Mouse (Mus musculus) midbrain, embryonic 14.5 days (tissue): ENCODE data around the gene Gramd1c. TPM values are rescaled to one million over a fixed set of nuclear protein-coding genes. Genes with fewer than 3 reads are reported as not detected.
A peak's percentile ranks its signal among the peaks of the same experiment; 100 is the strongest.

Experiments used
- ATAC-seq: fragments of 200-750 bp; cut with Nextera tagmentation; 2 replicates; pipeline ENCODE4 v1.8.0; 2017; ENCODE audit warnings: moderate number of reproducible peaks, moderate library complexity; ENCODE audit not compliant: low FRiP score, low TSS enrichment
- DNase-seq: peaks from one replicate; pipeline ENCODE4 v3.0.0-alpha.2; 2015
- H3K27ac ChIP-seq: fragments of 300-500 bp; sonication (generic); replicated peaks from 2 replicates; pipeline ENCODE4 v1.5.1; 2014; ENCODE audit warnings: mild to moderate bottlenecking, low read depth, low read length, moderate library complexity
- H3K27me3 ChIP-seq: fragments of 300-500 bp; sonication (generic); 2 replicates; pipeline ENCODE4 v1.6.1; 2014; ENCODE audit warnings: low read length, control low read depth, mixed read lengths; ENCODE audit not compliant: control insufficient read depth, insufficient read depth
- H3K36me3 ChIP-seq: fragments of 300-500 bp; sonication (generic); 2 replicates; pipeline ENCODE4 v1.6.1; 2014; ENCODE audit warnings: low read length, control low read depth; ENCODE audit not compliant: control insufficient read depth, insufficient read depth
- H3K4me1 ChIP-seq: fragments of 300-500 bp; sonication (generic); 2 replicates; pipeline ENCODE4 v1.6.1; 2014; ENCODE audit warnings: mild to moderate bottlenecking, antibody characterized with exemption, low read length, control low read depth; ENCODE audit not compliant: control insufficient read depth, insufficient read depth
- H3K4me2 ChIP-seq: fragments of 300-500 bp; sonication (generic); 2 replicates; pipeline ENCODE4 v1.6.1; 2014; ENCODE audit warnings: mild to moderate bottlenecking, low read length, moderate library complexity
- H3K4me3 ChIP-seq: fragments of 300-500 bp; sonication (generic); replicated peaks from 2 replicates; pipeline ENCODE4 v1.5.1; 2014; ENCODE audit warnings: low read depth, low read length
- H3K9ac ChIP-seq: fragments of 300-500 bp; sonication (generic); replicated peaks from 2 replicates; pipeline ENCODE4 v1.6.1; 2014; ENCODE audit warnings: mild to moderate bottlenecking, low read length, moderate library complexity
- H3K9me3 ChIP-seq: fragments of 300-500 bp; sonication (generic); 2 replicates; pipeline ENCODE4 v1.6.1; 2016; ENCODE audit warnings: low read length, control low read depth, mixed read lengths; ENCODE audit not compliant: control insufficient read depth
- WGBS: fragments of 180-500 bp; shearing (Covaris S2); extraction: QIAGEN DNeasy Blood & Tissue Kit; methylation state at CpG from one replicate; pipeline ENCODE4 v1.1.7; 2014; 5-methylcytosine and 5-hydroxymethylcytosine counted together
- polyA plus RNA-seq: library from polyadenylated mRNA; unstranded; fragments of >200 nt; fragmentation: Nextera tagmentation; extraction: Ambion mirVana; gene quantifications from 2 replicates; pipeline ENCODE4 v1.2.1, GENCODE M21; 2014

Gramd1c gene
- polyA plus RNA-seq, 1 experiment from 2014 or later = 1.9 TPM

DNA sequence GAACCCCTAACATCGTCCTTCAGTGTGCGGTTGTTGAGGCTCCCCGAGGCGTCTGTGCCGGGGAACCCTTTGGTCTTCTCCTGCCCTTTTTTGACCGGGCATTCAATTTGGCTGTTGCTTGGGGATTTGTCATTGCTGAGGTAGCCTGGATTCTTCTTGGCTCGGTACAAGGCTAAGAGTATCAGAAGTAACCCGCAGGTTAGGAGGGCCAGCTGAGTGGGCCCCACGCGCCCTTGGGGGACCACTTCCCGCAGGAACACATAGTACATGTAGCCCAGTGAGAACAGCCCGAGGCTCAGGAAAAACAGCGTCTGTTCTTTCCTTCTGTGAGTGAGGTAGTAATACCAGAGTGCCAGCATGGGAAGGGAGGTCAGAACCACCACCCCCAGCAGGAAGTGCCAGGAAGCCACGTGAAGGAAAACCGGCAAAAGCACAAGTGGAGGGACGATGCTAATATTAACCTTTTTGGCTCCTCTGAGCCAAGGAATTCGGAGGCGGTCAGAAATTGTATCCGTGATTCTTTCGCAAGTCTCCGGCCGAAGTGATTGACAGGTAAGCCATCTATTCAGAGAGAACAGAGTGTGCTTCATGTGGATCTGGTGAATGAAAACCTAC lies 89.4 kb downstream of the Gramd1c start:
- Histone ChIP-seq H3K9ac (no peak overlapping the region), H3K4me3 (no peak overlapping the region), H3K9me3 (no peaks in the 10 kb centered on the region), H3K4me2 (no peak overlapping the region), H3K27ac (no peak overlapping the region), H3K27me3 (no peaks in the 10 kb centered on the region), H3K4me1 (no peaks in the 10 kb centered on the region), H3K36me3 (no peaks in the 10 kb centered on the region)
- no peak for ATAC-seq
- DNase-seq = no peak
- WGBS = 76% methylated on average over 22 of the region's 22 CpGs

DNA sequence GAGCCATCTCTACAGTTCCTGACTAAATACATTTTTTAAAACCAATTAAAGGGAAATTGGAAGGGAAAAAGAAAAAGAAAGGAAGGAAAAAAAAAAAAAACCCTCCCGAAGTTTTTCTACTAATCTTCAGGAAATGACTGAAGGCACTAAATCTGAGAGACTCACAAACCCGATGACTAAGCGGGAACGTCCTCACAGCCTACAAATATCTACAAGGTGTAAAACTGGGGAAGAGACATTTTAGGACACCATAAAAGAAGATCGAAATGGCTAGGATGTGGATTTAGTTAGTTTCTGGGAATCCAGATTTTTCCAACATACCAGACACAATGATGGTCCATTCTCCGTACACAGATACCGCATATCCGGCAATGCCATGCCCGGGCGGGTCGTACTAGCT lies 90.0 kb downstream of the Gramd1c start:
- no peak overlapping the region for H3K4me3 ChIP-seq
- DNase-seq = no peak
- H3K4me1 ChIP-seq = no peaks in the 10 kb centered on the region
- no peaks in the 10 kb centered on the region for H3K9me3 ChIP-seq
- no peak overlapping the region for H3K4me2 ChIP-seq
- ATAC-seq = no peak
- no peak overlapping the region for H3K9ac ChIP-seq
- H3K36me3 ChIP-seq = no peaks in the 10 kb centered on the region
- H3K27me3 ChIP-seq = no peaks in the 10 kb centered on the region
- H3K27ac ChIP-seq = no peak overlapping the region
- WGBS = 93% methylated on average over 11 of the region's 11 CpGs

DNA sequence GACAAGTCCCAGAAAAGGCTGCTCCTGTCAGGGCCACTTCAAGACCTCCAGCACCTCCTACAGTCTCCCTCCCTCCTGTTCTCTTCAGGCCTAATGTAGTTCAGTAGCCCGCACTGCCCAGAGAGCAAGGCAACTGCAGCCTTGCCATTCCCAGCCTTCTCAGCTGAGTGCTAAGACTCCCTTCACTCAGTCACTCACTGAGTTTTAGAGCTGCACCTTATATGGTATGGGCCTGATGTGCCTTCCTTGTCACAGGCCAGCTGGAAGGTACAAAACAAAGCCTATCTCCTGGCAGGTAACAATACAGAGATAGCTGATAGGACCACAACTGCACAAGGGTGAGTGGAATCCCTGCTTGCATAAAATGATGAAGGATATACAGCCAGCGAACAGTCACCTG lies 90.8 kb downstream of the Gramd1c start:
- Histone ChIP-seq H3K36me3 (no peaks in the 10 kb centered on the region), H3K4me1 (no peaks in the 10 kb centered on the region), H3K27ac (no peak overlapping the region), H3K9me3 (no peaks in the 10 kb centered on the region), H3K9ac (no peak overlapping the region), H3K4me2 (no peak overlapping the region), H3K27me3 (no peaks in the 10 kb centered on the region), H3K4me3 (no peak overlapping the region)
- no peak for ATAC-seq
- DNase-seq = no peak
- WGBS = 83% methylated on average over 2 of the region's 2 CpGs

DNA sequence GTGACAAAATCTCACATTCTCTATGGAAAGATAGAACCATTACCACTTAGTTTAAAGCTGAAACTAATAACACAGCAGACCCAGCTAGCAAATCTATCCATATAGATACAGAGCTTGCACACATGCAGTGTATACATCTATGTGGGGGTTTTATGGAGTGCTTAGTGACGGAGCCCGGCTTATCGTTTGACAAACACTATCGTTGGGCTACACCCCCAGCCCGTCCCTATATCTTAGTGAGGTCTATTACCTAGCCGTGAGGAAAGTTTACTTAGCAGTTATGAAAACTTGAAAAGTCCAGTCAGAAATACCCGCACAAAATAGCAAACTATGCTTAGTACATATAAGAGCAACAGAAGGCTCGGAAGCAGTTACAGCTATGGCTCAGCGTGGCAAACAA lies 91.4 kb downstream of the Gramd1c start:
- no peaks in the 10 kb centered on the region for H3K36me3 ChIP-seq
- H3K27ac ChIP-seq = no peak overlapping the region
- DNase-seq (no peak), ATAC-seq (no peak)
- no peaks in the 10 kb centered on the region for H3K27me3 ChIP-seq
- no peak overlapping the region for H3K4me2 ChIP-seq
- 94% methylated on average over 9 of the region's 9 CpGs for WGBS
- H3K9me3 ChIP-seq = no peaks in the 10 kb centered on the region
- no peaks in the 10 kb centered on the region for H3K4me1 ChIP-seq
- no peak overlapping the region for H3K4me3 ChIP-seq
- no peak overlapping the region for H3K9ac ChIP-seq

DNA sequence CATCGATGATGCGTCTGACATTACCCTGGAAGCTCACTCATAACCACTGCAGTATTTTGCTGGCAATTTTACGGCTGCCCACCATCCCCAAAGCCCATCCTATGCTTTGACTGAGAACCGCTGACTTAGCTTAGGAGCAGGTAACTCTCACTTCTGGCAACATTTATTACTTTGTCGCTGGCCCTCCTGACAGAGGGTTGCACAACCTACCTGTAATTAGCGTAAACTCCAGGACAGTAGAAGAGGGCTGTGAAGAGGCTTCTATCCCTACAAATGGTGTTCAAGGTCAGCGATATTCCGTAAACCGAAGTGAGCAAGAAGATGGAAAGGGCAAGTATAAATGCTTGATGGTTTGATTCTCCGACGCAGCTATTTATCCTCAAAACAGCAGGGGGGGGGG lies 92.0 kb downstream of the Gramd1c start:
- Histone ChIP-seq H3K36me3 (no peaks in the 10 kb centered on the region), H3K27ac (no peak overlapping the region), H3K9ac (no peak overlapping the region), H3K9me3 (no peaks in the 10 kb centered on the region), H3K27me3 (no peaks in the 10 kb centered on the region), H3K4me2 (no peak overlapping the region), H3K4me1 (no peaks in the 10 kb centered on the region), H3K4me3 (no peak overlapping the region)
- no peak for ATAC-seq
- 94% methylated on average over 11 of the region's 11 CpGs for WGBS
- no peak for DNase-seq

DNA sequence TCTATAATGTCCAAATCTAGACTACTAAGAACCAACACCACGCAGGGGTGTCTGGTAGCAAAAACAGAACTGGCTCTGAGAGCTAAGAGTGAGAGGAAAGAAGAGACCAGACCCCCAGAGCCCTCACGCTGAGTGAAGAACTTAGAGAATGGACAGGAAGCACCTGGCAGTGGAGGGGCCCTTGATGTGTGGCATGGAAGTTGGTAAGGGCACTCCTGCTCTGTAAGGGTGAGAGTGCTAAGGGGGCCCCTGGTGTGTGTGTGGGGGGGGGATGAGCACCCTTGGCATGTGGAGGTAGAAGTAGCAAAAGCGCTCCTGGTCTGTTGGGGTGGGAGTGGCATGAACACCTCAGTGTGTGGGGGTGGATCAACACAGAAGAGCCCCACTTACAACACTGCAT lies 92.7 kb downstream of the Gramd1c start:
- DNase-seq = no peak
- H3K27me3 ChIP-seq = no peaks in the 10 kb centered on the region
- no peaks in the 10 kb centered on the region for H3K36me3 ChIP-seq
- no peak overlapping the region for H3K4me3 ChIP-seq
- H3K9ac ChIP-seq = no peak overlapping the region
- H3K4me2 ChIP-seq = no peak overlapping the region
- H3K4me1 ChIP-seq = no peaks in the 10 kb centered on the region
- H3K9me3 ChIP-seq = no peaks in the 10 kb centered on the region
- 93% methylated on average over 3 of the region's 3 CpGs for WGBS
- ATAC-seq = no peak
- no peak overlapping the region for H3K27ac ChIP-seq

DNA sequence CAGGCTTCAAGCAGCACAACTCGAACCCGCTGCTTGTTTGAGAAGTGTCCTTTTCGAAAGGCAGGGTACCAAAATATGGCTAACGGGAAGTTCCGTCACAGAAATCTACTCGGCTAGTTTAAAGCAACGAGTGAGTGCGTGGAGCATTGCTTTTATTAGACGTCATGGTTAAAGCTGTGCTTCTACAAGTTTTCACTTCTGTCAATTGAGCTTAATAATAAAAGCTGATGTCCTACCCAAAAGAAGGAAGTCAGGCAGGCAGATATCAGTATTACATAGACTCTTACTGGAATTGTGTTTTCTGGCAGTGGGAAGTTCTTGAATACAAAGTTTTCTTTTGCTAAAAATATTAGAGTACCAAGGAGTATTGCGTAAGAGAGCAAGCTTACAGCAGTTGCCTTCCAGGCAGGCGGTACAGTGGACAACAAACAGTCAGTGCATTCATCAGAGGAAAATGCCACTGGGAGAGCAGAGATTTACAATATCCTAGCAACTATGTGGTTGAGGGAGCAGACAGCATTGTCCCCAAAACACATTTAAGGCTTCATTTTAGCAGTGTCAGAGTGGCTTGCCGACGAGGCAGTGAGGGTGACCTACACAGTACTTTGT lies 97.3 kb downstream of the Gramd1c start:
- no peaks in the 10 kb centered on the region for H3K36me3 ChIP-seq

DNA sequence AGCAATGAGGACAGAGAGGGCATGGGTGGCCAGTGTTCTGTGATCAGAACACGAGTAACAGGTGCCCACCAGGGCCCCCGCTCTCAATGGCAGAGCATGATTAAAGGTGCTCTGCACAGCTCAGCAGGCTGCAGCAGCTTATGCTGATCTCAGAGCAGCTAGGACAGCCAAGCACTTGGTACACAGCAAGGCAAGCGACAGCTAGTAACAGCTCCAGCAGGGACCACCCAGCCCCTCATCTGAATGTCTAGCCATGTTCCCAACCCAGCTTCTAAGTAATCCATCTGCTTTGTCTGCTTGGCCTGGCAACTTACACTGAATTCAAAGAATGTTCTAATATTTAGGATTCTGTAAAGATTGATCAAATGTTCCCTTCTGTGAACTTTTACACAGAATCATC lies 99.4 kb downstream of the Gramd1c start:
- no peak for DNase-seq
- no peak overlapping the region for H3K4me3 ChIP-seq
- no peak overlapping the region for H3K4me2 ChIP-seq
- 75% methylated on average over 3 of the region's 3 CpGs for WGBS
- H3K9ac ChIP-seq = no peak overlapping the region
- H3K4me1 ChIP-seq = no peaks in the 10 kb centered on the region
- H3K36me3 ChIP-seq = no peaks in the 10 kb centered on the region
- H3K27ac ChIP-seq = no peak overlapping the region
- H3K27me3 ChIP-seq = no peaks in the 10 kb centered on the region
- ATAC-seq = no peak
- H3K9me3 ChIP-seq = no peaks in the 10 kb centered on the region

More for the DNA sequence above, 97.3 kb downstream of the Gramd1c start:
- 0 out of 2 replicates have a peak overlapping the region, but pooled peaks have one; percentile 28 for H3K27ac ChIP-seq
- no peaks in the 10 kb centered on the region for H3K4me1 ChIP-seq
- no peaks in the 10 kb centered on the region for H3K9me3 ChIP-seq
- WGBS = 78% methylated on average over 13 of the region's 13 CpGs
- no peak for ATAC-seq
- peak; percentile 37 for DNase-seq
- no peak overlapping the region for H3K9ac ChIP-seq
- H3K27me3 ChIP-seq = no peaks in the 10 kb centered on the region
- no peak overlapping the region for H3K4me2 ChIP-seq
- no peak overlapping the region for H3K4me3 ChIP-seq

DNA sequence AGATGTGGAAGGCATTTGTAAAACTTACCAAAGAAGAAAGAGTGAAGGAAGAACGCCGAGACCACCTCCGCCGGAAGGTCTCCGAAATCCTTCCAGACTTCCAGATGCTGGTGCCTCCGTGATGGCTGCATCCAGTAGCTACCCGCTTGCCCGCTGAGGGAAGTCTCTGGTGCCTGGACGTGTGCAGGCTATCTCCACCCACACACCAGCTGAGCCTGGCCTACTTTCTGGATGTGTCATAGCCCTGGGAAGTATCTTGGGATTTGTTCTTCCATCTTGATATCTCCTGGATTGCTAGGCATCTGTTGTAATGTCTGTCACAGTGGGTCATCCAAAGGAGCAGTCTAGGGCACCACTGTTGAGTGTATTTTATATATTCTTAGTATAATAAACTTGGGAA lies 99.9 kb downstream of the Gramd1c start:
- 91% methylated on average over 9 of the region's 9 CpGs for WGBS
- no peak overlapping the region for H3K4me2 ChIP-seq
- DNase-seq (no peak), ATAC-seq (no peak)
- H3K36me3 ChIP-seq = no peaks in the 10 kb centered on the region
- no peaks in the 10 kb centered on the region for H3K9me3 ChIP-seq
- H3K27me3 ChIP-seq = no peaks in the 10 kb centered on the region
- H3K4me1 ChIP-seq = no peaks in the 10 kb centered on the region
- H3K4me3 ChIP-seq = no peak overlapping the region
- no peak overlapping the region for H3K27ac ChIP-seq
- no peak overlapping the region for H3K9ac ChIP-seq
